12 mouse cellular contexts compared by ENCODE assay signal in genomic region chr8:83768526-83768925, GRCm38 (mm10). TPM values are rescaled to one million over a fixed set of nuclear protein-coding genes. Genes with fewer than 3 reads are reported as not detected.
DNase-seq lines count a peak whose midpoint lies in the region; ATAC-seq and TF ChIP-seq lines count a peak whose summit lies in the region.
"Had no signal": no experiment of that assay in that cellular context is flagged by ENCODE, and none has a peak within 500 bp of the region (broad histone marks: within the 10 kb centered on the region; RNA-seq: fewer than 3 reads in every experiment).

No protein-coding gene starts in this region.

- no peak overlapping the region for H3K4me3 ChIP-seq in kidney, adult 2 months (ENCODE audit: insufficient read depth, low read depth, low read length)
- H3K4me3 ChIP-seq in lung, embryonic 16.5 days (ENCODE audit: low read length) = no peak overlapping the region
- no peak overlapping the region for H3K4me3 ChIP-seq in stomach, embryonic 15.5 days (replicated peaks)
- H3K4me3 ChIP-seq: embryonic facial prominence, embryonic 13.5 days; limb, embryonic 12.5 days; neural tube, embryonic 13.5 days had no signal

- no peak for TF ChIP-seq POLR2A in kidney, adult 2 months (IDR thresholded peaks at IDR 0.05; ENCODE audit: low read depth, low read length)

- intact Hi-C loops in left cerebral cortex, postnatal 14 days (cut with DNase I) = no loop called here

- no peak overlapping the region for H3K9ac ChIP-seq in lung, embryonic 16.5 days (ENCODE audit: low read length)
- no peak overlapping the region for H3K9ac ChIP-seq in stomach, embryonic 15.5 days
- H3K9ac ChIP-seq: embryonic facial prominence, embryonic 13.5 days; limb, embryonic 12.5 days; neural tube, embryonic 13.5 days had no signal

- no peak for TF ChIP-seq CTCF in kidney, adult 2 months (conservative IDR thresholded peaks at IDR 0.05; ENCODE audit: insufficient read depth, insufficient read length, low read depth, low read length)

- H3K36me3 ChIP-seq in kidney, adult 2 months (ENCODE audit: control insufficient read depth, insufficient read depth, low read length) = no peaks in the 10 kb centered on the region
- no peaks in the 10 kb centered on the region for H3K36me3 ChIP-seq in lung, embryonic 16.5 days (ENCODE audit: control insufficient read depth, insufficient read depth, low read length)
- no peaks in the 10 kb centered on the region for H3K36me3 ChIP-seq in stomach, embryonic 15.5 days
- H3K36me3 ChIP-seq: embryonic facial prominence, embryonic 13.5 days; limb, embryonic 12.5 days; neural tube, embryonic 13.5 days had no signal

- H3K9me3 ChIP-seq in lung, embryonic 16.5 days (ENCODE audit: control insufficient read depth, low read length) = no peaks in the 10 kb centered on the region
- no peaks in the 10 kb centered on the region for H3K9me3 ChIP-seq in stomach, embryonic 15.5 days
- H3K9me3 ChIP-seq: embryonic facial prominence, embryonic 13.5 days had no signal

- DNase-seq in kidney, adult 2 months = peak; percentile 23
- DNase-seq in kidney, postnatal 25 days = no peak
- DNase-seq in natural killer cell, adult 2 months (ENCODE audit: low spot score in 2 of 2) = no peak
- no peak for DNase-seq in cerebellum, adult 18-20 months
- DNase-seq in left cerebral cortex, postnatal 14 days (ENCODE audit: low spot score in 2 of 2) = no peak
- DNase-seq: adrenal gland, postnatal 25 days had no signal

- no peak overlapping the region for H3K27ac ChIP-seq in kidney, adult 2 months (ENCODE audit: insufficient read depth, low read depth, low read length)
- peak overlapping the region; percentile 90 for H3K27ac ChIP-seq in lung, embryonic 16.5 days (ENCODE audit: low read length)
- peak overlapping the region; percentile 68 for H3K27ac ChIP-seq in stomach, embryonic 15.5 days
- H3K27ac ChIP-seq: embryonic facial prominence, embryonic 13.5 days; limb, embryonic 12.5 days; neural tube, embryonic 13.5 days had no signal

- ATAC-seq in hematopoietic stem cell, adult 5-6 weeks (replicated peaks in 1 of 2; ENCODE audit: insufficient read depth in 1 of 2, low FRiP score in 2 of 2, low TSS enrichment in 1 of 2, low read depth in 1 of 2, poor library complexity in 2 of 2, severe bottlenecking in 2 of 2) = peak; percentile 49 to 54; a peak in 3 of 4 replicates
- ATAC-seq in lung, embryonic 16.5 days (ENCODE audit: low read depth) = peak; percentile 90
- ATAC-seq in stomach, embryonic 15.5 days (ENCODE audit: insufficient read depth, low FRiP score, low read depth) = peak; percentile 53

- no peaks in the 10 kb centered on the region for H3K4me1 ChIP-seq in kidney, adult 2 months (ENCODE audit: control insufficient read depth, insufficient read depth, low read length)
- H3K4me1 ChIP-seq in lung, embryonic 16.5 days (replicated peaks; ENCODE audit: control insufficient read depth, insufficient read depth, low read length) = peaks cover 16% of the 10 kb centered on the region; the same call in 1 of the 2 replicates
- H3K4me1 ChIP-seq in stomach, embryonic 15.5 days = peaks cover 21% of the 10 kb centered on the region

- H3K27me3 ChIP-seq in kidney, adult 2 months (replicated peaks; ENCODE audit: control insufficient read depth, insufficient read depth, low read length) = no peaks in the 10 kb centered on the region
- no peaks in the 10 kb centered on the region for H3K27me3 ChIP-seq in lung, embryonic 16.5 days (ENCODE audit: control insufficient read depth, insufficient read depth, low read depth, low read length)
- no peaks in the 10 kb centered on the region for H3K27me3 ChIP-seq in stomach, embryonic 15.5 days (replicated peaks)

- WGBS in kidney, adult 2 months = 27% methylated on average over 5 of the region's 5 CpGs
- WGBS in lung, embryonic 16.5 days = 16% methylated on average over 5 of the region's 5 CpGs
- WGBS in stomach, embryonic 15.5 days = 13% methylated on average over 5 of the region's 5 CpGs

- H3K4me2 ChIP-seq in lung, embryonic 16.5 days (ENCODE audit: low read depth, low read length) = no peak overlapping the region
- H3K4me2 ChIP-seq in stomach, embryonic 15.5 days = no peak overlapping the region
- H3K4me2 ChIP-seq: embryonic facial prominence, embryonic 13.5 days; limb, embryonic 12.5 days; neural tube, embryonic 13.5 days had no signal

RNA-seq across cellular contexts. Expression of gene Adgre5, which starts 27.4 kb away (rescaled TPM):
- 45.1 and 46.6 TPM in 2 replicates for polyA plus RNA-seq in kidney, adult 2 months (2012; rRNA removed)
- 23.2 and 24.9 TPM in 2 replicates for total RNA-seq in hematopoietic stem cell, adult 5-6 weeks (2017)
- 77.6 and 78.2 TPM in 2 replicates for polyA plus RNA-seq in lung, embryonic 16.5 days (2015; fragmentation: Nextera tagmentation; extraction: Ambion mirVana)
- 29.8 and 33.7 TPM in 2 replicates for polyA plus RNA-seq in stomach, embryonic 15.5 days (2015; fragmentation: Nextera tagmentation; extraction: Ambion mirVana)
- 10 to 100 TPM; 11.2 to 11.8 TPM for total RNA-seq in left cerebral cortex, postnatal 14 days (2021)

RNA-seq across cellular contexts. Expression of gene Ddx39, which starts 53.5 kb away (rescaled TPM):
- 25.1 and 28.7 TPM in 2 replicates for polyA plus RNA-seq in kidney, adult 2 months (2012; rRNA removed)
- total RNA-seq in hematopoietic stem cell, adult 5-6 weeks (2017) = 61.0 and 66.9 TPM in 2 replicates
- polyA plus RNA-seq in lung, embryonic 16.5 days (2015; fragmentation: Nextera tagmentation; extraction: Ambion mirVana) = 150 and 158 TPM in 2 replicates
- 180 and 185 TPM in 2 replicates for polyA plus RNA-seq in stomach, embryonic 15.5 days (2015; fragmentation: Nextera tagmentation; extraction: Ambion mirVana)
- 10 to 100 TPM; 18.4 to 19.7 TPM for total RNA-seq in left cerebral cortex, postnatal 14 days (2021)
